Mouse (Mus musculus): ENCODE data around the gene Fos. TPM values are rescaled to one million over a fixed set of nuclear protein-coding genes. Genes with fewer than 3 reads are reported as not detected.

The Fos gene
- total and polyA plus RNA-seq, 2 experiments, result 0.65 to 1.2 TPM

GRCm38 (mm10) chr12:85487545-85488141, 14.0 kb downstream of the Fos start:
- Histone ChIP-seq H3K9ac (ENCODE audit: low read depth, low read length) (no peak overlapping the region), H3K27ac (replicated peaks; ENCODE audit: insufficient read depth, low read depth, low read length) (no peak overlapping the region), H3K27me3 (ENCODE audit: control insufficient read depth, insufficient read depth, low read length) (no peaks in the 10 kb centered on the region), H3K36me3 (ENCODE audit: control insufficient read depth, insufficient read depth, low read length) (no peaks in the 10 kb centered on the region), H3K4me1 (ENCODE audit: control insufficient read depth, insufficient read depth, low read length) (peaks cover 6% of the 10 kb centered on the region), H3K4me3 (ENCODE audit: insufficient read depth, low read depth, low read length) (peak overlapping the region; percentile 4; the same call in 1 of the 2 replicates), H3K79me2 (ENCODE audit: control insufficient read depth, insufficient read depth, low read length) (no peaks in the 10 kb centered on the region)
- no peak for DNase-seq (ENCODE audit: extremely low read depth, low read depth, low spot score)
- TF ChIP-seq CTCF (IDR thresholded peaks at IDR 0.05; ENCODE audit: low read depth, low read length) (peak; percentile 91), POLR2A (IDR thresholded peaks at IDR 0.05; ENCODE audit: extremely low read depth, insufficient read depth, low read length) (no peak)
- 7% methylated on average over 12 of the region's 12 CpGs for WGBS

DNA sequence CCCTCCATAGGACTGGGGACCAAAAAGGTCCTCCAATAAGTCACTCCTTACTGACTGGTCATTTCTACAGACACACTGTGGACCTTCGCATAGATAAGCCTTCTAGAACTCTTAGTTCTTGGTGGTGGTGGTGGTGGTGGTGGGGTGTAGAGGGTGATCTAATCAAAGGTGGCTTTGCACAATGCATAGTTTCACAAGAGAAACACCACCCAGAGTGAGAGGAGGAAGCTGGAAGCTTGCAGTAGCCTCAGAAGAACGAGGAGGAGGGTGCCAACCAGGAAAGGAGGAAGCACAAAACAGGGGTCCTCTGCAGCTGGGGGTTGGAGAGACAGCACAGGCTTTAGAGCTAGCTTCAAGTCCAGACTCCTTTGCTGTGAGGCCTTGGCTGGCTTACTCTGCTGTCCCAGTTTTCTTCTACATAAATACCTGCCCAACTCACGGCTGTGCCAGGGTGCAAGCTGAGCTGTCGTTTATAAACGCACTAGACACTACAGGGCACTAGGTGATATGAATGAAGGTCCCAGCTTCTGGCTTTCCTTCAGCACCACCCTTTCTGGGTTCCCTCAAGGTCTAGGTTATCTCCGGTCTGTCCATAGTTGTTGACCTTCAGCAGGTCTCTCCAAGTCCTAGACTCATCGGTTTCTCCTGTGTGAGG, 15.7 kb downstream of the Fos start:
- no peak for DNase-seq (ENCODE audit: extremely low read depth, low read depth, low spot score)
- no peak for TF ChIP-seq POLR2A (IDR thresholded peaks at IDR 0.05; ENCODE audit: extremely low read depth, insufficient read depth, low read length)
- TF ChIP-seq CTCF (IDR thresholded peaks at IDR 0.05; ENCODE audit: low read depth, low read length), result no peak
- H3K27me3 ChIP-seq (ENCODE audit: control insufficient read depth, insufficient read depth, low read length), result no peaks in the 10 kb centered on the region
- peaks cover 6% of the 10 kb centered on the region for H3K4me1 ChIP-seq (ENCODE audit: control insufficient read depth, insufficient read depth, low read length)
- no peaks in the 10 kb centered on the region for H3K79me2 ChIP-seq (ENCODE audit: control insufficient read depth, insufficient read depth, low read length)
- H3K4me3 ChIP-seq (ENCODE audit: insufficient read depth, low read depth, low read length), result no peak overlapping the region
- 78% methylated on average over 7 of the region's 7 CpGs for WGBS
- no peak overlapping the region for H3K9ac ChIP-seq (ENCODE audit: low read depth, low read length)
- H3K36me3 ChIP-seq (ENCODE audit: control insufficient read depth, insufficient read depth, low read length), result no peaks in the 10 kb centered on the region
- H3K27ac ChIP-seq (replicated peaks; ENCODE audit: insufficient read depth, low read depth, low read length), result no peak overlapping the region

DNA sequence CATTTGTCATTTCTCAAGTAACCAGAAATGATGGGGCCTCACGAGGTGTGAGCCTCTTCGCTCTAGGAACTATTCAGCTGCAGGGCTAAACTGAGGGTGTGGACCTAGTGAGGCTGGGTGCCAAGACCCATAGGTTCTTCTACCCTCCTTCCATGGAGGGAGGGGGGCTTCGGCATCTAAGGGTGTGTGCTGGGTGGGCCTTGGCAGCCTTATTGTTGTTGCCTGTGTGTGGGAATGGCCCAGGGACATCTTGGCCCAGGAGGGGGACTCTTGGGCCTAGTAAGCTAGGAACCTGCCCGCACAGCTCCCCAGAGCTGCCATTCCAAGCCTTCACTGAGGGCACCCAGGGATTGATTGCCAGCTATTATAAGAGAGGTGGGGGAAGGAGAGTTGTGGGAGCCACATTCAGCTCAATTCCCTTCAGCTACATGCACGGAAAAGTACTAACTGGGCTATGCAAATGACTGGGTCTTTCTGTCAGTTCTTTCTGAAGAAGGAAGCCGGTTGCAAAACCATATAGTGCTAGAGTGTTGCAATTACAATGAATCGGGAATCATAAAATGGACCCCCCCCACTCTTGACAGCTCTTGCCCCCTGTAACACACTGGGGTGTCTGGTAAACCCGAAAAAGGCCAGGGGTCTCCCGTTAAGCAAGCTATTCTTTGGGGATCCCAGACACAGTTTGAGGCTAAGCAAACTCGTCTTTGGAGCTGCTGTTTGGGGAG, 16.6 kb downstream of the Fos start:
- Histone ChIP-seq H3K9ac (ENCODE audit: low read depth, low read length) (no peak overlapping the region), H3K4me1 (ENCODE audit: control insufficient read depth, insufficient read depth, low read length) (peaks cover 6% of the 10 kb centered on the region), H3K36me3 (ENCODE audit: control insufficient read depth, insufficient read depth, low read length) (no peaks in the 10 kb centered on the region), H3K4me3 (ENCODE audit: insufficient read depth, low read depth, low read length) (no peak overlapping the region), H3K27ac (replicated peaks; ENCODE audit: insufficient read depth, low read depth, low read length) (peak overlapping the region; percentile 30), H3K79me2 (ENCODE audit: control insufficient read depth, insufficient read depth, low read length) (no peaks in the 10 kb centered on the region), H3K27me3 (ENCODE audit: control insufficient read depth, insufficient read depth, low read length) (no peaks in the 10 kb centered on the region)
- 82% methylated on average over 10 of the region's 10 CpGs for WGBS
- TF ChIP-seq POLR2A (IDR thresholded peaks at IDR 0.05; ENCODE audit: extremely low read depth, insufficient read depth, low read length) (no peak), CTCF (IDR thresholded peaks at IDR 0.05; ENCODE audit: low read depth, low read length) (no peak)
- no peak for DNase-seq (ENCODE audit: extremely low read depth, low read depth, low spot score)

DNA sequence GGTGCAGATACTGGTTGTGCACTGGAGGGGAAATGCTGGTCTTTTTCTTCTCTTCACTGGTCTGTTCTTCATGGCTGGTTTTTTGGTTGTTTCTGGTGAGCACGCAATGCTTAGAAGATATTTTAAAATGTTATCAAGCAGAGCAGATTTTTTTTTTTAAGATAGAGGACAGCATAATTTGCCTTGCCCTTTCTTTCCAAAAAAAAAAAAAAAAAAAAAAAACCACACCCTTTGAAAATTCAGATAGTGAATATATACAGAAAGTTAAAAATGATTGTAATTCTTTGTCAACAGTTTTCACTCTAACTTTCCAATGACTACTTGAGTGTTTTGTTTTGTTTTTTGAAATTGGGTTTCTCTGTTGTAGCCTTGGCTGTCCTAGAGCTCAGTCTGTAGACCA, 17.3 kb downstream of the Fos start:
- no peak for DNase-seq (ENCODE audit: extremely low read depth, low read depth, low spot score)
- Histone ChIP-seq H3K27ac (replicated peaks; ENCODE audit: insufficient read depth, low read depth, low read length) (peak overlapping the region; percentile 30; the same call in 1 of the 2 replicates), H3K4me3 (ENCODE audit: insufficient read depth, low read depth, low read length) (no peak overlapping the region), H3K79me2 (ENCODE audit: control insufficient read depth, insufficient read depth, low read length) (no peaks in the 10 kb centered on the region), H3K9ac (ENCODE audit: low read depth, low read length) (no peak overlapping the region), H3K4me1 (ENCODE audit: control insufficient read depth, insufficient read depth, low read length) (peaks cover 6% of the 10 kb centered on the region), H3K36me3 (ENCODE audit: control insufficient read depth, insufficient read depth, low read length) (no peaks in the 10 kb centered on the region), H3K27me3 (ENCODE audit: control insufficient read depth, insufficient read depth, low read length) (no peaks in the 10 kb centered on the region)
- WGBS, result 78% methylated on average over 1 of the region's 1 CpGs
- no peak for TF ChIP-seq POLR2A (IDR thresholded peaks at IDR 0.05; ENCODE audit: extremely low read depth, insufficient read depth, low read length)
- TF ChIP-seq CTCF (IDR thresholded peaks at IDR 0.05; ENCODE audit: low read depth, low read length), result no peak

GRCm38 (mm10) chr12:85492084-85492645, 18.5 kb downstream of the Fos start:
- H3K79me2 ChIP-seq (ENCODE audit: control insufficient read depth, insufficient read depth, low read length), result no peaks in the 10 kb centered on the region
- H3K36me3 ChIP-seq (ENCODE audit: control insufficient read depth, insufficient read depth, low read length), result no peaks in the 10 kb centered on the region
- no peaks in the 10 kb centered on the region for H3K27me3 ChIP-seq (ENCODE audit: control insufficient read depth, insufficient read depth, low read length)
- H3K27ac ChIP-seq (replicated peaks; ENCODE audit: insufficient read depth, low read depth, low read length), result no peak overlapping the region
- WGBS, result 22% methylated on average over 16 of the region's 16 CpGs
- DNase-seq (ENCODE audit: extremely low read depth, low read depth, low spot score), result peak; percentile 50
- H3K4me3 ChIP-seq (ENCODE audit: insufficient read depth, low read depth, low read length), result no peak overlapping the region
- H3K4me1 ChIP-seq (ENCODE audit: control insufficient read depth, insufficient read depth, low read length), result peaks cover 6% of the 10 kb centered on the region
- H3K9ac ChIP-seq (ENCODE audit: low read depth, low read length), result no peak overlapping the region
- TF ChIP-seq POLR2A (IDR thresholded peaks at IDR 0.05; ENCODE audit: extremely low read depth, insufficient read depth, low read length) (no peak), CTCF (IDR thresholded peaks at IDR 0.05; ENCODE audit: low read depth, low read length) (peak; percentile 58)
